Mouse (Mus musculus): ENCODE measurements around the gene Gm49325.

Gm49325 gene

DNA sequence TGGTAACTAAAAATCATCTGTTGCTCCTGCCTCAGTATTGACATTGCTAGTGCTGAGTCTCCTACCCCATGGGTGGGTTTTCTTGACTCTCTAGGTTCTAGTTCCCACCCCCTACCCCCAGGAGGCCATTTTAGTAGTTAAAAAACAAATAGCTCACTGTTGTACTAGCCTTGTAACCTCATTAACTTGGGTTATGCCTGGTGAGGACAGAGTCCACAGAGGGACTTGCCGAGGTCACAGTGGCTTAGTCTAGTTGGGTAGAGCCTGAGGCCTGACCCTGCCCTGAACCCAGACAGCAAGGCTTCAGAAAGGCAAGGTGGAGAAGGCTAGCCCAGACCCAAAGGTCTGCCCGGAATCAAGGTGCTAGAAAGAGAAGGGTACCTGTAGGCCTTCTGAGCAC lies 18.0 kb upstream of the Gm49325 start:
- in situ Hi-C loops (cut with MboI; ENCODE audit: low sequenced_read_pairs), result no loop called here

- in situ Hi-C loops (cut with MboI; ENCODE audit: low sequenced_read_pairs), result no loop called here
These were observed 16.9 kb upstream of the Gm49325 start for GRCm38 (mm10) chr10:77589117-77589516.

DNA sequence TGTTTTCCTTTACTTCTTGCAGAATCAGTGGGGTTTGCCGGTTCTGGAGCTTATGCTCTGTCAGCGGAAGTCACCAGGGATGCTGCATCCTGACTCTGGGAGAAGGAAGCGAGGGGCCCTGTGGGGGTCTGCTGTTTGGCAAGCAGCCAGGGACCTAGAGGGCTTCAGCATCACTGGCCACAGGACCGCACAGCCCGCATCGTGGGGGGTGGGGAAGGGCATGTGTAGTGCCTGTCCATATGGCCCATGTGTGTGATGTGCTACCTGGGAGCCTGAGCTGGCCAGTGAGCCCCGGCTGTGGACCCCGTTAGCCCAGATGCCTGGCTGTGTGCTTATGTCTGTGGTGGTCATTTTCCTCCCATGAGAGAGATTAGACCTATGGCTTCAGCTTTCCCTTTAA lies 16.2 kb upstream of the Gm49325 start:
- in situ Hi-C loops (cut with MboI; ENCODE audit: low sequenced_read_pairs), result no loop called here

- in situ Hi-C loops (cut with MboI; ENCODE audit: low sequenced_read_pairs), result no loop called here
These were observed 15.2 kb upstream of the Gm49325 start for GRCm38 (mm10) chr10:77590812-77591211.

DNA sequence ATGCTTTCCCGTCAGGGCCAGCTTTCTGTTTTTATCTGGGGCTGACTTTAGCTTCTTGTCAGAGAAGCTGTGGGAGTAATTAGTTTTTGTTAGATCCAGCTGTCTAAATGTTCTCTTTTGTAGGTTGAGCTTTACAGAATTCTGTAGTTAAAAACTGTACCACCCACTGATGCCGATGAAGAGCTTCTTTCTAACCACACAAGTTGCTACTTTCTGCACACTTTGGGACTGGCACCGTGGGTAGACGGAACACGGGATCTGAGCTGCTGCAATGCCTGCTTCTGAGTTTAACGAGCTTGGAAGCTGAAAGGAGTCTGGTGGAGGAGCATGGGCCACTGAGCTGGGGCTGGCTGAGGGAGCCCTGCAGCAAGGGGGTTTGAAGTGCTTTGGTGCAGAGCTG lies 14.5 kb upstream of the Gm49325 start:
- in situ Hi-C loops (cut with MboI; ENCODE audit: low sequenced_read_pairs), result no loop called here

DNA sequence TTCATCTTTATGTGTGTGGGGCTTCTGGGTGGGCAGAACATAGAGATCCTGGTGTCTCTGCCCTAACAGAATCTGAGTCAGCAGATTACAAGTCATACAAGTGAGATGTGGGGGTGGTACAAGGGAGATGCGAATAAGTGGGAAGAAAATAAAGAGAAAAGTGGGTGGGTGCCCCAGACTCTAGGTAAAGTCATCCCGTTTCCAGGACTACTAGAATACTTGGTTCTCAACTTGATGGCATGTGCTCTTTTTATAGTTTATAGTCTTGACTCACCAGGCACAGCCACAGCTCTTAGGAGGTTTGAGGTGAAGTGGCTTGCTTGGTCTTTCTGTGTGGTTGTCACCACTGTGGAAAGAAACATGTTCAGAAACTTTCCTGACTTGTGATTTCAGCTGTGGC lies 9.9 kb upstream of the Gm49325 start:
- in situ Hi-C loops (cut with MboI; ENCODE audit: low sequenced_read_pairs), result no loop called here

DNA sequence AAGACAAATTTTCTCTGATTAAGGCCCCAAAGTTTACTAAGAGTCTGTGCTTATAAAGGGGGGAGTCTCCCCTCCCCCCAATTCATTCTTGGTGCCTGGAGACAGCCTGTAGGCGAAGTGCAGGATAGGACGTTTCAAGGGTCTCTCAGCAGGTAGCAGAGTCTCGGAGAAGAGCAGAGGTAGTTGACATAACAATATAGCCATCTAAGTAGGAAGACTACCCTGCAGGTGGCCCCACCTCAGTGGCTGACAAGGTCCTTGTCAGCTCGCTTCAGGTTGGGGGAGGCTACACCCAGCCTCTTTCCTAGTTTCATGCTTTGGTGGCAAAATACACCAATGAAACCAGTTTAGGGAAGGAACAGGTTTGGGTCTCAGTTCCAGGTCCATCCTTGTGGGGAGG lies 3.0 kb upstream of the Gm49325 start:
- in situ Hi-C loops (cut with MboI; ENCODE audit: low sequenced_read_pairs), result no loop called here

DNA sequence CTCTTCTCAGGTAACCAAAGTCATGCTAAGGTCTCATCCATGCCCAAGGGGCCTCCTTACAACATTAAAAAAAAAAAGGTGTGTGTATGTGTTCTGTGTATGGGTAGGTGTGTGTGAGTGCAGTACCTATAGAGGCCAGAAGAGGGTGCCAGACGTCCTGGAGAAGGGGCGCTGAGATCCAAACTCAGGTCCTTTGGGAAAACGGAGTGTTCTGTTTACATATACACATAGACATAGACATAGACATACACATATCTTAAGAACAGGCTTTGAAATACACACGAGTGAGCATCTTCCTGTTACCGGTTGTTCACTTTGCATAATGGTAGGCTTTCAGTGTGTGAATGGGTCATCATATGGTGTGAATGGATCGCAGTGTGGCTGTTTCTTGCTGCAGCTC lies 1.9 kb upstream of the Gm49325 start:
- in situ Hi-C loops (cut with MboI; ENCODE audit: low sequenced_read_pairs), result no loop called here

DNA sequence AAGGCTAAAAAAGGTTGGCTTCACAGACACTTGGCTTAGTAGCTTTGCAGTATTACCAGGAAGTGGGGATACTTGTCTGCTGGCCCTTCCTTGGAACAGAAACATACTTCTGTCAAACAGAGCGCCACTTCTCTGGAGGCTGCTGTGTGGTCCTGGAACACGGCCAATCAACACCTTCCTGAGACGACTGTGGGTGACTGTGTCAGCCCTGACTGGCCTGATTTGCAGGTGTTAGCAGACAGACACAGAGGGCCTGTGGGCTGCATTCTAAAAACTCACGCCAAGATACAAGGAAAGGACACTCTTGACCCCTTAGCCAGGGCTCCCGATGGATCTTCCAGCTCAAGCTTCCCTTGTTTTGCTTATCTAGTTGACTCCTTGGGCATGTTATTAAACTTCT lies 1.0 kb upstream of the Gm49325 start:
- in situ Hi-C loops (cut with MboI; ENCODE audit: low sequenced_read_pairs), result no loop called here

DNA sequence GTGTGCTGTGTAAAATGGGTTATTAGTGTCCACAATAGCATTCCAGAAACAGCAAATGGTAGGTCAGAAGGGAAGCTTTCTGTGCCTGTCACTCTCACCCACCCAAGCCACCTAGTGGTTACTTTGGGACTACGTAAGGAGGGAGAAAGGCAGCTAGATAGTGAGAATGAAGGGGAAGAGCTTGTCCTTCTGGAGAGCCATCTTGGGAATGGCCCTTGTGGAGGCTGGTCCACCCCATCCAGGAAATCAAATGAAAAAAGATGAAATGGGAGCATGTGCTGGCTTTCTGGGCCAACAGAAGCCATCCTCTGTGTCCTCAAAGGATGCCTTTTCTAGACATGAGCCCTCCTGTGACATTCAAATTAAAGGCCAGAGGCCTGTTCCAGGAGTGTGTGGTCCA lies 629 bp upstream of the Gm49325 start:
- in situ Hi-C loops (cut with MboI; ENCODE audit: low sequenced_read_pairs), result no loop called here

GRCm38 (mm10) chr10:77606855-77607254 lies 858 bp downstream of the Gm49325 start:
- in situ Hi-C loops (cut with MboI; ENCODE audit: low sequenced_read_pairs), result no loop called here

- in situ Hi-C loops (cut with MboI; ENCODE audit: low sequenced_read_pairs), result no loop called here
These were observed 1.4 kb downstream of the Gm49325 start for GRCm38 (mm10) chr10:77607441-77607840.

GRCm38 (mm10) chr10:77608589-77608988 lies 2.6 kb downstream of the Gm49325 start:
- in situ Hi-C loops (cut with MboI; ENCODE audit: low sequenced_read_pairs), result no loop called here

DNA sequence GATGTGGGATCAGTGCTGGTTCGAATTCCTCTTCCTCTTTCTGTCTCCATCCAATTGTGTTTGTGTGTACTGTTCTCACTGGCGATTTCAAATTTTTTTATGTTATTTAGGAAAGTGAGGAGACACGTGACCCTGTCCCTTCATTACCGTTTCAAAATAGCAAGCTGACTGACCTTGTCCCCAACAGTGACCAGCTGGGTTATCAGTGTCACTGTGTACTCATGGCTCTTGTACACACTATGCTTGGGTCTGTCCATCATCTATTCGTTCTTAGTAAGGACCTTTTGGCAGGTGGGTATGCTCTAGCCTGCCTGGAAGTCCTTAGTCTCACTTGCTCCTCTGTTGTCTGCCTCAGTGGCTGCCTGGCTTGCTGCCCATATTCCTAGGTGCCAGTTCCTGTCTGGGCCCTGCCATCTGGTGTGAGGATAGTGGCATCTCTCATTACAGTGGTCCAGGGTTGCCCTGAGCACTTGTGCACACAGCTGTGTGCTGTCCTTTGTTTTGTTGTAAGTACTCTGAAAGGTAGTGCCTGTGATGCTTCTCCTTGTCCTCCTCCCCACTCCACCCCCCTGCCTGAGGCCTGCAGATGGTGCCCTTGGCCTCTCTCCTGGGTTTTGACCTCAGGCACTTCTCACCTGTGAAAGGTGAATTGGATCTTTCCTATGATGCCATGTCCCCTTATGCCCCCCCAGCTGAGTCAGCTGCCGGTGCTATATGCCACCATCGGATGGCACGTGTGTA lies 4.4 kb downstream of the Gm49325 start:
- in situ Hi-C loops (cut with MboI; ENCODE audit: low sequenced_read_pairs), result no loop called here

DNA sequence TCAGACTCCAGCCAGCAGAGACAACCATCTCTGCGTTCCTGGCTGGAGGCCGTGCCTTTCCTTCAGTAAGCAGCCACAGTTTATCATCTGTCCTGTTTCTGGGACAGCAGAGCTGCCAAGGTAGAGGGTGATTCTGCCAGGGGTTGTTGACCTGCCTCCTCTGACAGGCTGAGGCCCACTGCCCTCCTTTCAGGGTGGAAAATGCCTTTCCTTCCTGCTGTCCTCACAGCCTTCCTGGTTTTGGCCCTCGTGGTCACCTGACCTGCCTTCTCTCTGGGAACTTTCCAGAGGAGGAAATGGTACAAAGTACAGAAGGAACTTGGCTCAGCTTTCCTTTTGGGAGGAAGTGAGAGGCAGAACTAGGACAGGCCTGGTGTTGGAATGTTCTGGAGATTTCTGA lies 7.4 kb downstream of the Gm49325 start:
- in situ Hi-C loops (cut with MboI; ENCODE audit: low sequenced_read_pairs), result no loop called here

DNA sequence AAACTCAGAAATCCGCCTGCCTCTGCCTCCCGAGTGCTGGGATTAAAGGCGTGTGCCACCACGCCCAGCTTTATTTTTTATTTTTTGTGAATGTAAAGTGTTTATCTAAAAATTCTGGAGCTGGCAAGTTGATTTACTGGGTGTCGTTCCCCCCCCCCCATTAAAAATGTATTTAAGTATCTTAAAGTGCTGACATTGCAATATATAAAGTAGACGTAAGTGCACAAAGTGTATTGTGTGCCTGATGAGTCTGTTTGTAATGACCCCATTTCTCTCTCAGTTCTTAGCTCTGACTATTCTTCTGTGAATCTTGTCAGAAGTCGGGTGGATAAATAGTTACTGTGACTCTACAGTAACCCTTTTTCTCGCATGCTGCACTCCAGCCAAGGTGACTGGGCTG lies 9.7 kb downstream of the Gm49325 start:
- in situ Hi-C loops (cut with MboI; ENCODE audit: low sequenced_read_pairs), result no loop called here

DNA sequence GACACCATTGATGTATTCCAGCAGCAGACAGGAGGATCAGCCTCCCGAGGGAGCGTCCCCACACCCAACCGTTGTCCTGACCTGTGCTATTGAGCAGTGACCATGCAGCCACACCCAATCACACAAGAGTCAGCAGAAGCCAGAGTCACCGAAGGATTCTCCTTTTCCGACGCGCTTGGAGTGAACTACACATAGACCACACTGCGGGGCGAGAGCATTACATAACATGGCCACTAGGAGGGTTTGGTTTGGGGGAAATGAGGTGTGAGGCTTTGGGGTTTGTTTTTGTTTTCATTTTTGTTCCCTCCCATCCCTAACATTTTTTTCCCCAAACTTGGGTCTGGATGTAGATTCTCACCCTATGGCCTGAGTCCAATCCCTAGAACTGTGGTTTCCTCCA lies 10.2 kb downstream of the Gm49325 start:
- in situ Hi-C loops (cut with MboI; ENCODE audit: low sequenced_read_pairs), result no loop called here

GRCm38 (mm10) chr10:77616926-77617325 lies 10.9 kb downstream of the Gm49325 start:
- in situ Hi-C loops (cut with MboI; ENCODE audit: low sequenced_read_pairs), result no loop called here

GRCm38 (mm10) chr10:77621546-77621945 lies 15.5 kb downstream of the Gm49325 start:
- in situ Hi-C loops (cut with MboI; ENCODE audit: low sequenced_read_pairs), result no loop called here

DNA sequence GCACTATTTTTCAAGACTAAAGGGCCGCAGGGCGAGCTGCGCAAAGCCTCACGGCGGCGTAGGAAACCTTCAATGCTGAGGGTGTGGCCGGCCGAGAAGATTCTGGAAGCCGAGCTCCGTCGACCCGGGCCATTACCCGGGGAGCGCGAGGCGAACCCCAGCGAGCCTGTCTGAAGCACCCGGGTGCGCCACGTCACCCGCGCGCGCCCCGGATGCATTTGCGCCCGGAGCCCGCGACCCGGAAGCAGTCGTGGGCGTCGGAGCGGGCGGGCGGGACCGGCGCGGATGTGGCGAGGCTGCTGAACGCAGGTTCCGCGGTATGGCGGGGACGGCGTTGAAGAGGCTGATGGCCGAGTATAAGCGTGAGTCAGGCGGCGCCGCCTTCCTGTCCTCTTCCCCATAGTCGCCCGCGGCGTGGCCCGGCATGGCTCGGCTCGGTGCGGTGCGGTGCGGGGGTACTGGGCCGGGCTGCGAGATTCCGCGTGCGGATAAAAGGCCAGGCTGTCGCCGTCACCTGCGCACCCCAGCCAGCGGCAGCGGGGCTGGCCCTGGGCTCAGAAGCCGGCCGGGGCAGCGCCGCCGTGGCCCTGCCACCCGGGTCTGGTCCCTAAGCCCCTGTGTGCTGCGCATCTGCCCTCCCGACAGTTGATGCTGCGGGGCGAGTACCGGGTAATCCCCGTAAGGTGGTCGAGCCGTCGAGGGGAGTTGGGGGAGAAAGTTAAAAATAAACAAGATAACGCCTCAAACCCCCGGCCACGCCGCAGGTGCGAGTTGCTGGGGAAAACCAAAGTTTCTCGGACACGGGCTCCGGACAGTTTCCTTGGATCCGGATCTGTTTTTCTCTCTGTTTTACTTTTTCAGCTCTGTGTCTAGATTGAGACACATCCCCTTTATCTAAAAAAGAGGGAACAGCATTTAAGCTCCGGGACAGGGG lies 16.3 kb downstream of the Gm49325 start, which contains the start of gene Ube2g2:
Ube2g2 (plus strand) TSS at position 221 of the 934 bp plus-strand sequence.
- in situ Hi-C loops (cut with MboI; ENCODE audit: low sequenced_read_pairs), result no loop called here

GRCm38 (mm10) chr10:77623069-77623492 lies 17.1 kb downstream of the Gm49325 start:
- in situ Hi-C loops (cut with MboI; ENCODE audit: low sequenced_read_pairs), result no loop called here

Measured in CH12F3 (cell line).